In genomic region chr1:147084129-147084799, GRCm38 (mm10) we compare ENCODE assay signal across 29 mouse cellular contexts.
DNase-seq lines count a peak whose midpoint lies in the region; ATAC-seq lines count a peak whose summit lies in the region.
"Had no signal": no experiment of that assay in that cellular context is flagged by ENCODE, and none has a peak within 500 bp of the region (broad histone marks: within the 10 kb centered on the region; RNA-seq: fewer than 3 reads in every experiment).

No protein-coding gene starts in this region.

- H3K4me3 ChIP-seq in forebrain, embryonic 11.5 days (ENCODE audit: low read depth, low read length), result no peak overlapping the region
- no peak overlapping the region for H3K4me3 ChIP-seq in forebrain, embryonic 10.5 days
- no peak overlapping the region for H3K4me3 ChIP-seq in forebrain, embryonic 15.5 days
- H3K4me3 ChIP-seq in midbrain, embryonic 16.5 days (ENCODE audit: low read depth, low read length), result no peak overlapping the region
- H3K4me3 ChIP-seq: embryonic facial prominence, embryonic 13.5 days; erythroblast, embryonic 14.5 days; heart, embryonic 10.5 days; heart, embryonic 15.5 days; intestine, embryonic 15.5 days; limb, embryonic 10.5 days; limb, embryonic 15.5 days; liver, embryonic 13.5 days had no signal

- H3K9me3 ChIP-seq in forebrain, embryonic 11.5 days (ENCODE audit: control insufficient read depth, low read length), result no peaks in the 10 kb centered on the region
- H3K9me3 ChIP-seq in forebrain, embryonic 10.5 days, result no peaks in the 10 kb centered on the region
- no peaks in the 10 kb centered on the region for H3K9me3 ChIP-seq in forebrain, embryonic 15.5 days
- H3K9me3 ChIP-seq in midbrain, embryonic 16.5 days (replicated peaks; ENCODE audit: control insufficient read depth, low read length, poor library complexity, severe bottlenecking), result no peaks in the 10 kb centered on the region
- H3K9me3 ChIP-seq: embryonic facial prominence, embryonic 13.5 days; heart, embryonic 10.5 days; heart, embryonic 15.5 days; intestine, embryonic 15.5 days; limb, embryonic 10.5 days; limb, embryonic 15.5 days; liver, embryonic 13.5 days had no signal

- peak; percentile 71 for ATAC-seq in forebrain, embryonic 11.5 days (replicated peaks; ENCODE audit: low FRiP score)
- ATAC-seq in forebrain, embryonic 15.5 days (replicated peaks), result peak; percentile 66; the same call in 1 of the 2 replicates
- ATAC-seq in midbrain, embryonic 16.5 days, result 0 out of 2 replicates have a peak, but pooled peaks have one; percentile 42
- ATAC-seq in inflammation-experienced regulatory T-cells, adult 6 months, result no peak
- ATAC-seq: hindbrain, embryonic 16.5 days; intestine, embryonic 15.5 days had no signal

- H3K27me3 ChIP-seq in forebrain, embryonic 11.5 days (ENCODE audit: control insufficient read depth, insufficient read depth, low read length), result no peaks in the 10 kb centered on the region
- H3K27me3 ChIP-seq in forebrain, embryonic 10.5 days (ENCODE audit: poor library complexity, severe bottlenecking), result no peaks in the 10 kb centered on the region
- H3K27me3 ChIP-seq in forebrain, embryonic 15.5 days, result no peaks in the 10 kb centered on the region
- H3K27me3 ChIP-seq in midbrain, embryonic 16.5 days (ENCODE audit: control insufficient read depth, insufficient read depth, low read depth, low read length), result no peaks in the 10 kb centered on the region
- H3K27me3 ChIP-seq: embryonic facial prominence, embryonic 13.5 days; heart, embryonic 15.5 days; intestine, embryonic 15.5 days; limb, embryonic 15.5 days; liver, embryonic 13.5 days had no signal

- DNase-seq in forebrain, embryonic 11.5 days (ENCODE audit: low spot score), result peak; percentile 53
- no peak for DNase-seq in forebrain, embryonic 10.5 days (ENCODE audit: extremely low spot score, low spot score)
- DNase-seq in brain, adult 2 months (ENCODE audit: low read depth, low spot score), result peak; percentile 4
- DNase-seq in ovary, postnatal 10 days (ENCODE audit: low spot score), result no peak
- DNase-seq in MN1 (ENCODE audit: low spot score), result no peak
- DNase-seq: adrenal gland, postnatal 25 days; cerebellum, adult 2 months; cerebellum, postnatal 36 days; gastrocnemius, postnatal 25 days; heart, adult 11 months; kidney, adult 2 months; layer of hippocampus, adult 9-11 months; liver, embryonic 13.5 days; lung, adult 18-20 months; lung, postnatal 10 days; thymus, postnatal 4 days had no signal

- 46% methylated on average over 5 of the region's 5 CpGs for WGBS in forebrain, embryonic 11.5 days
- WGBS in forebrain, embryonic 10.5 days, result 54% methylated on average over 5 of the region's 5 CpGs
- WGBS in forebrain, embryonic 15.5 days, result 29% methylated on average over 5 of the region's 5 CpGs
- 50% methylated on average over 5 of the region's 5 CpGs for WGBS in midbrain, embryonic 16.5 days

- H3K4me2 ChIP-seq in forebrain, embryonic 11.5 days (ENCODE audit: low read depth, low read length, severe bottlenecking), result no peak overlapping the region
- H3K4me2 ChIP-seq in forebrain, embryonic 15.5 days (replicated peaks), result no peak overlapping the region
- no peak overlapping the region for H3K4me2 ChIP-seq in midbrain, embryonic 16.5 days (ENCODE audit: low read length)
- H3K4me2 ChIP-seq: embryonic facial prominence, embryonic 13.5 days; heart, embryonic 15.5 days; intestine, embryonic 15.5 days; limb, embryonic 15.5 days; liver, embryonic 13.5 days had no signal

- no peaks in the 10 kb centered on the region for H3K4me1 ChIP-seq in forebrain, embryonic 11.5 days (replicated peaks; ENCODE audit: control insufficient read depth, insufficient read depth, low read length)
- H3K4me1 ChIP-seq in forebrain, embryonic 10.5 days, result no peaks in the 10 kb centered on the region
- no peaks in the 10 kb centered on the region for H3K4me1 ChIP-seq in forebrain, embryonic 15.5 days
- no peaks in the 10 kb centered on the region for H3K4me1 ChIP-seq in midbrain, embryonic 16.5 days (ENCODE audit: control insufficient read depth, insufficient read depth, low read length)
- H3K4me1 ChIP-seq: embryonic facial prominence, embryonic 13.5 days; heart, embryonic 10.5 days; heart, embryonic 15.5 days; intestine, embryonic 15.5 days; limb, embryonic 10.5 days; limb, embryonic 15.5 days; liver, embryonic 13.5 days had no signal

- H3K27ac ChIP-seq in forebrain, embryonic 11.5 days (ENCODE audit: low read depth, low read length), result no peak overlapping the region
- no peak overlapping the region for H3K27ac ChIP-seq in forebrain, embryonic 10.5 days
- no peak overlapping the region for H3K27ac ChIP-seq in forebrain, embryonic 15.5 days (replicated peaks)
- H3K27ac ChIP-seq in midbrain, embryonic 16.5 days (ENCODE audit: low read length), result no peak overlapping the region
- H3K27ac ChIP-seq: embryonic facial prominence, embryonic 13.5 days; heart, embryonic 10.5 days; heart, embryonic 15.5 days; intestine, embryonic 15.5 days; kidney, postnatal 0 days; limb, embryonic 10.5 days; limb, embryonic 15.5 days; liver, embryonic 13.5 days; macrophage had no signal

- no peaks in the 10 kb centered on the region for H3K36me3 ChIP-seq in forebrain, embryonic 11.5 days (ENCODE audit: control insufficient read depth, insufficient read depth, low read length)
- no peaks in the 10 kb centered on the region for H3K36me3 ChIP-seq in forebrain, embryonic 10.5 days (replicated peaks)
- H3K36me3 ChIP-seq in forebrain, embryonic 15.5 days, result no peaks in the 10 kb centered on the region
- H3K36me3 ChIP-seq in midbrain, embryonic 16.5 days (ENCODE audit: control insufficient read depth, insufficient read depth, low read length), result no peaks in the 10 kb centered on the region
- H3K36me3 ChIP-seq: embryonic facial prominence, embryonic 13.5 days; heart, embryonic 10.5 days; heart, embryonic 15.5 days; intestine, embryonic 15.5 days; limb, embryonic 10.5 days; limb, embryonic 15.5 days; liver, embryonic 13.5 days had no signal

- no peak overlapping the region for H3K9ac ChIP-seq in forebrain, embryonic 11.5 days (ENCODE audit: low read length)
- H3K9ac ChIP-seq in forebrain, embryonic 15.5 days (replicated peaks), result no peak overlapping the region
- no peak overlapping the region for H3K9ac ChIP-seq in midbrain, embryonic 16.5 days (ENCODE audit: low read depth, low read length)
- H3K9ac ChIP-seq: embryonic facial prominence, embryonic 13.5 days; heart, embryonic 15.5 days; intestine, embryonic 15.5 days; limb, embryonic 15.5 days; liver, embryonic 13.5 days had no signal

Comparison
In these comparisons a context has a peak if more than half of its experiments do, and no peak if none do; other contexts are left out.
1. DNase-seq: peak in forebrain, embryonic 11.5 days (single experiment) and brain, adult 2 months (single experiment); none in forebrain, embryonic 10.5 days (single experiment), ovary, postnatal 10 days (single experiment) and MN1 (single experiment).